Mouse (Mus musculus): ENCODE data around the gene Fsd1. TPM values are rescaled to one million over a fixed set of nuclear protein-coding genes. Genes with fewer than 3 reads are reported as not detected.

Fsd1 gene
- polyA plus RNA-seq, 1 experiment from 2014 or later = 188 TPM

DNA sequence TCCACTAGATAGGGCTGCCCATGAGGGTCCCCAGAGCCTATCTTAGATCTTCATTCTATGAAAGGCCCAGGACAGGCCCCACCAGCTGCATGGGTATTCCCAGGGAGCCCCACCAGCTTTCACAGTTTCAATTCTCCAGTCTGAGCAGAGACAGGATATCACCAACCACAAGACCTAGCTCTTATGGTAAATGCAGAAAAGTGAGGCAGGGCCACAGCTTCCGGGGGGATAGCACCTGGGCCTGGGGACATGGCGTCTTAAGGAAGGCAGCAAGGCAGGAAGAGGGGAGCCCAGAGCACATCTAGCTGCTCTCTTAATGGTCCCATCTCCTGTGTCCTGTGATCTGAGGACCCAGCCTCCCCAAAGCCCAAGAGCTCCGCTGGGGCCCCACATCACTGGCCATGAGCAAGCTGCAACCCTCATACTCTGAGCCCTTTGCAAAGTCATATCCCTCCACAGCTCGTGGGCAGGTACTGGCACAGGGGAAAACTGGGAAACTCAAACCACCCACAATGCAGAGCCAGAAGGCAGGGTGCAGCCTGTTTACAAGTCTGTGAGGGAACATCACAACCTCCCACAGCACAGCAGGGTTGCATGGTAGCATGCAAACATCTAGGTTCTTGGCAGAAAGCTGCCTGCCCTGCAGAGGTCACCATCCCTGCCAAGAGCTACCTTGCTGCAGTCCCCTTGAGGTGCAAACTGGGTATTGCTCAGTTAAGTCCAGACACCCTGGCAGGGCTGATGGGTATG is 35.0 kb downstream of the Fsd1 start:
- no peak for ATAC-seq (ENCODE audit: low read depth)
- WGBS = 85% methylated on average over 4 of the region's 4 CpGs
- peak overlapping the region; percentile 16 for H3K27ac ChIP-seq (ENCODE audit: low read depth, low read length)
- H3K27me3 ChIP-seq (ENCODE audit: control insufficient read depth, insufficient read depth, low read length) = no peaks in the 10 kb centered on the region
- H3K36me3 ChIP-seq (ENCODE audit: control insufficient read depth, insufficient read depth, low read length) = peaks cover 32% of the 10 kb centered on the region
- H3K9me3 ChIP-seq (ENCODE audit: control insufficient read depth, low read length) = no peaks in the 10 kb centered on the region
- H3K4me1 ChIP-seq (ENCODE audit: control insufficient read depth, insufficient read depth, low read length) = peaks cover 6% of the 10 kb centered on the region; the same call in 1 of the 2 replicates
- no peak overlapping the region for H3K4me2 ChIP-seq (ENCODE audit: low read depth, low read length)
- H3K9ac ChIP-seq (replicated peaks; ENCODE audit: low read depth, low read length) = no peak overlapping the region
- no peak overlapping the region for H3K4me3 ChIP-seq (ENCODE audit: low read depth, low read length)

DNA sequence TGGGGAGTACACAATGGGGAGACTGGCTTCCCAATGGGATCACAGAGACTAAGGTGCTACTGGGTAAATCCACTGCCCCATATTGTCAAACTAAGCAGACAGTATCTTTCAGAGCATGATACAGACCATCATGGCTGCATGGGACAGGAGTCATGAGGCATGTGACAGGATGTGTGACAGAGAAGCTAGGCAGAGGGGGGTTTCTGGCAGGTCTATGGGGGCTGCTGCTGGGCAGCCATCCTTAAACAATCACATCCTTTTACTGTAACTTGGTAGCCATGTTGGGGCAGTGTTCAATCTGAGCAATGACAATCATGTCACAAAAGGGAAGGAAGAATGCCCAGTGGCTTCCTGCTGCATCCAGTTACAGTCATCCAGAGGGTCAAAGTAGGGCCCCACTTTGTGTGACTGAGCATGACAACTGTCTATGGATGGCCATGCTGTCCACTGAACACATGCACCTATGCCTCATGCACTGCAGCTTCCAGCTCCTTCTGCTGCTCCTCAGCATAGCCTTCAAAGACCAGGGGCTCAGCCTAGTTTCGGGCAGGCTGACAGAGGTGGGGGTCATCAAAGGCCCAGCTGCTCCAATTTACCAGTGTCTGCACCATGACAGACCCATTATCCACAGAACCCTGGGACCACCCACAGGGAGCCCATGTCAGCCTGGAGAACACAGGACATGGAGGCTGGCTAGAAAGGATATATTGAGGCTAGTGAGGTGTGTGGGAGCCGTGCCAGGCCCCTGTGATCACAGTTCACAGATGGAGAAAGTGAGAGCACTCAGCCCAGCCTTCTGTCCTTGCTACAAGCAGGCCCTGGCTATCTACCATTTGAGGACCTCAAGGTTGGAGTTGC is 36.1 kb downstream of the Fsd1 start:
- Histone ChIP-seq H3K4me2 (ENCODE audit: low read depth, low read length) (no peak overlapping the region), H3K4me1 (ENCODE audit: control insufficient read depth, insufficient read depth, low read length) (peaks cover 6% of the 10 kb centered on the region; the same call in 1 of the 2 replicates), H3K36me3 (ENCODE audit: control insufficient read depth, insufficient read depth, low read length) (peaks cover 24% of the 10 kb centered on the region), H3K9me3 (ENCODE audit: control insufficient read depth, low read length) (no peaks in the 10 kb centered on the region), H3K4me3 (ENCODE audit: low read depth, low read length) (no peak overlapping the region), H3K27me3 (ENCODE audit: control insufficient read depth, insufficient read depth, low read length) (no peaks in the 10 kb centered on the region), H3K27ac (ENCODE audit: low read depth, low read length) (no peak overlapping the region; the same call in none of the 2 replicates), H3K9ac (replicated peaks; ENCODE audit: low read depth, low read length) (no peak overlapping the region)
- 54% methylated on average over 2 of the region's 2 CpGs for WGBS
- ATAC-seq (ENCODE audit: low read depth) = no peak

DNA sequence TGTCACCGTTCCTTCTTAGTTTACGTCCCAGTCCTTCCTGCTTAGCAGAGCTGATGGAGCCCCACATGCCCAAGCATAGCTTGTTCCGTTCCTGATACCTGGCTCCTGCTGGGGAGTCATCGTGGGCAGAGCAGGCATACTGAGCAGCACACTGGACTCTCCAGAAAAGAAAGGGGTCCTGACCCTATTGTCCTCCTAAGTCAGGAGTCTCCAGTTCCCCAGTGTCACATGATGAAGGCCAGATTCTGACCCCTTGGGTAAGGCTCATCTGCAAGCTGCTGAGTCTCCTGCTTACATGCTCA is 36.6 kb downstream of the Fsd1 start:
- Histone ChIP-seq H3K36me3 (ENCODE audit: control insufficient read depth, insufficient read depth, low read length) (peaks cover 18% of the 10 kb centered on the region; the same call in 1 of the 2 replicates), H3K27ac (ENCODE audit: low read depth, low read length) (no peak overlapping the region), H3K4me3 (ENCODE audit: low read depth, low read length) (no peak overlapping the region), H3K27me3 (ENCODE audit: control insufficient read depth, insufficient read depth, low read length) (no peaks in the 10 kb centered on the region), H3K9me3 (ENCODE audit: control insufficient read depth, low read length) (no peaks in the 10 kb centered on the region), H3K4me2 (ENCODE audit: low read depth, low read length) (no peak overlapping the region), H3K4me1 (ENCODE audit: control insufficient read depth, insufficient read depth, low read length) (peaks cover 6% of the 10 kb centered on the region; the same call in 1 of the 2 replicates), H3K9ac (replicated peaks; ENCODE audit: low read depth, low read length) (no peak overlapping the region)
- no peak for ATAC-seq (ENCODE audit: low read depth)
- 78% methylated on average over 4 of the region's 4 CpGs for WGBS

DNA sequence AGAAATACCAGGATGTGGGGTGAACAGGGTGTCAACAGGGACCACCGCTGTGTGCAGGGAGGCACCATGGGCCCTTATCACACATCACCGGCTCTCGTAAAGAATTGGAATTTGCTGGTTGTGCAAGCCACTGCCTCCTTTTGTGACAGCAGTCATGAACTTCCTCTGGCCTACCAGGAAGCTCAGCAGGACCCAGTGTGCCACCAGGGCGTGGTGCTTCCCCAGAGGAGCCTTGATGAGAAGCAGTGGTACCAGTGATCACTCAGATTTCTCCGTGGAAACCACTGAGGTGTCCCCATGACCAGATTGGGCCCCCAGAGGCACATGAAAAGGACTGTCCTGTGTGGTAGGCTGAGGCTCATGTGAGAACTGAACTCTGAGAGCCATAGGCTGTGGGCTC is 37.1 kb downstream of the Fsd1 start:
- peaks cover 14% of the 10 kb centered on the region; the same call in 1 of the 2 replicates for H3K36me3 ChIP-seq (ENCODE audit: control insufficient read depth, insufficient read depth, low read length)
- no peak overlapping the region for H3K27ac ChIP-seq (ENCODE audit: low read depth, low read length)
- H3K4me2 ChIP-seq (ENCODE audit: low read depth, low read length) = no peak overlapping the region
- 82% methylated on average over 5 of the region's 5 CpGs for WGBS
- no peak overlapping the region for H3K9ac ChIP-seq (replicated peaks; ENCODE audit: low read depth, low read length)
- peaks cover 6% of the 10 kb centered on the region; the same call in 1 of the 2 replicates for H3K4me1 ChIP-seq (ENCODE audit: control insufficient read depth, insufficient read depth, low read length)
- ATAC-seq (ENCODE audit: low read depth) = no peak
- H3K27me3 ChIP-seq (ENCODE audit: control insufficient read depth, insufficient read depth, low read length) = no peaks in the 10 kb centered on the region
- no peak overlapping the region for H3K4me3 ChIP-seq (ENCODE audit: low read depth, low read length)
- H3K9me3 ChIP-seq (ENCODE audit: control insufficient read depth, low read length) = no peaks in the 10 kb centered on the region

DNA sequence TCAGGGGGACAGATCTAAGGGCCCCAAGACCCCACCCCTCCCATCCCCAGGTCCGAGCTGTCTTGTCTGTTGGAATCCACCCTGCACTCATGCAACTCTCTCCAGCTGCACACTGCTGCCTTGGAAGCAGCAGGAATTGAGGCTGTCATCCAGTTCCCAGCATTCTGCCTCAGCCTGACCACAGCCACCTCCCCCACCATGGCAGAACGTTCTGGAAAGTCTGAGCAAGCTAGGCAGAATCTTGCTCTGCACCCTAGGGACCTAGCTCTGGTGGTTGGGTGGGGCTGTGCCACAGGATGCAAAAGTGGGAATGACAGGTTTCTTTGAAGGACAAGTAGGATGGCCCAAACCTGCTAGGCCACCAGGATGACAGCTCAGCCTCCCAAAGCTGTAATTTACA is 38.2 kb downstream of the Fsd1 start:
- Histone ChIP-seq H3K36me3 (ENCODE audit: control insufficient read depth, insufficient read depth, low read length) (peaks cover 4% of the 10 kb centered on the region; the same call in 1 of the 2 replicates), H3K9ac (replicated peaks; ENCODE audit: low read depth, low read length) (no peak overlapping the region), H3K4me3 (ENCODE audit: low read depth, low read length) (no peak overlapping the region), H3K4me1 (ENCODE audit: control insufficient read depth, insufficient read depth, low read length) (peaks cover 6% of the 10 kb centered on the region; the same call in 1 of the 2 replicates), H3K9me3 (ENCODE audit: control insufficient read depth, low read length) (no peaks in the 10 kb centered on the region), H3K27ac (ENCODE audit: low read depth, low read length) (no peak overlapping the region), H3K4me2 (ENCODE audit: low read depth, low read length) (no peak overlapping the region), H3K27me3 (ENCODE audit: control insufficient read depth, insufficient read depth, low read length) (no peaks in the 10 kb centered on the region)
- ATAC-seq (ENCODE audit: low read depth) = no peak
- 58% methylated on average over 2 of the region's 2 CpGs for WGBS

DNA sequence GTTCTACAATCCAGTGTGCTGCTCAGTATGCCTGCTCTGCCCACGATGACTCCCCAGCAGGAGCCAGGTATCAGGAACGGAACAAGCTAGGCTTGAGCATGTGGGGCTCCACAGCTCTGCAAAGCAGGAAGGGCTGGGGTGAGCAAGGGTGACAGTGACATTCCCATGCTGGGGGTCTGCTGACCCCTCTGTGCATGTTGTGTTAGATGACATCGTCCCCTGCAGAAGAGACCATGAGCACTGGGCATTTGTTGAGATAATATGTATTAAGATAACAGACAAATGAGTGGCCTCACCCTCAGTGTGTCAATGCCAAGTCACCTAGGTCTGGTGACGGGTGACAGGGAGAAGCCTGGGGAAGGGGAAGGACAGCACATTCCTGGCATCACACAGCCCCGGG is 38.6 kb downstream of the Fsd1 start:
- H3K4me1 ChIP-seq (ENCODE audit: control insufficient read depth, insufficient read depth, low read length) = peaks cover 6% of the 10 kb centered on the region; the same call in 1 of the 2 replicates
- no peak overlapping the region for H3K4me3 ChIP-seq (ENCODE audit: low read depth, low read length)
- H3K27me3 ChIP-seq (ENCODE audit: control insufficient read depth, insufficient read depth, low read length) = no peaks in the 10 kb centered on the region
- 84% methylated on average over 5 of the region's 5 CpGs for WGBS
- ATAC-seq (ENCODE audit: low read depth) = no peak
- H3K4me2 ChIP-seq (ENCODE audit: low read depth, low read length) = no peak overlapping the region
- H3K9ac ChIP-seq (replicated peaks; ENCODE audit: low read depth, low read length) = no peak overlapping the region
- H3K27ac ChIP-seq (ENCODE audit: low read depth, low read length) = no peak overlapping the region
- H3K36me3 ChIP-seq (ENCODE audit: control insufficient read depth, insufficient read depth, low read length) = no peaks in the 10 kb centered on the region
- no peaks in the 10 kb centered on the region for H3K9me3 ChIP-seq (ENCODE audit: control insufficient read depth, low read length)

DNA sequence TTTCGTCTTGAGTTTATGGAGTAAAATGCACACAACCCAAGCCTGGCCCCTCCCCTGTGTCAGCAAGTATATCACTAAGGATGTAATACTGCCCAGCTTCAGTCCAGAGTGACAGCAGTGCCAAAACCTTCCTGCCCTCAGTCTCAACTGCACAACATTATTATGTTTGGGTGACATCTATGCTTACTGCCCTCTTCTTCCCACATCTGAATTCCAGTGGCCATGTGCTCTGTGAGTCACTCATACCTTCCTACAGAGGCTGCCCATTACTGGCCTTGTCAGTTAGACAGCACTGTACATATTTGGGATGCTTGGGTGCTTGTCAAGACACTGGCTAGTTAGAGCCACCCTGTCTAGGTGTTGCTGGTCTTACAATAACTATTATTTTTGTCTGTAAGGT is 40.0 kb downstream of the Fsd1 start:
- Histone ChIP-seq H3K9ac (replicated peaks; ENCODE audit: low read depth, low read length) (no peak overlapping the region), H3K27me3 (ENCODE audit: control insufficient read depth, insufficient read depth, low read length) (no peaks in the 10 kb centered on the region), H3K4me2 (ENCODE audit: low read depth, low read length) (no peak overlapping the region), H3K9me3 (ENCODE audit: control insufficient read depth, low read length) (no peaks in the 10 kb centered on the region), H3K4me3 (ENCODE audit: low read depth, low read length) (no peak overlapping the region), H3K4me1 (ENCODE audit: control insufficient read depth, insufficient read depth, low read length) (peaks cover 6% of the 10 kb centered on the region; the same call in 1 of the 2 replicates), H3K36me3 (ENCODE audit: control insufficient read depth, insufficient read depth, low read length) (no peaks in the 10 kb centered on the region), H3K27ac (ENCODE audit: low read depth, low read length) (no peak overlapping the region)
- no peak for ATAC-seq (ENCODE audit: low read depth)
- 90% methylated on average over 1 of the region's 1 CpGs for WGBS

DNA sequence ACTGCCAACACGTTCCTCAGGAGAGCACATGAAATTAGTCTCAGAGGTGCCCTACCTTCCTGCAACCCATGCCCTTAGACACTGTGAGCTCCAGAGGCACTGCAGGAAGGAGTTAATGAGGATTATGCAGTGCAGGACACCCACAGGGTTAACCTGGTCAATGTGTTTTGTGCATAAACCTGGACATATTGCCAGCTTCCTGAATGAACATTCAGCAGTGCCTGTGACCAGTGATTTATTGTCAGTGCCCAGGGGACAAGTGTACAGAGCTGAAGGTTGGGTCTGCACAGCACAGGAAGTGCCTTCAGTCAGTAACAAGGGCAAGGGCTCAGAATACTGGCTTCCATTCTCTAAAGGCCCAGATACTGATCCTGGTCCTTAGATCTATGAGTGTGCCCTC is 40.6 kb downstream of the Fsd1 start:
- Histone ChIP-seq H3K4me3 (ENCODE audit: low read depth, low read length) (no peak overlapping the region), H3K36me3 (ENCODE audit: control insufficient read depth, insufficient read depth, low read length) (no peaks in the 10 kb centered on the region), H3K9me3 (ENCODE audit: control insufficient read depth, low read length) (no peaks in the 10 kb centered on the region), H3K4me2 (ENCODE audit: low read depth, low read length) (no peak overlapping the region), H3K9ac (replicated peaks; ENCODE audit: low read depth, low read length) (no peak overlapping the region), H3K27ac (ENCODE audit: low read depth, low read length) (no peak overlapping the region), H3K27me3 (ENCODE audit: control insufficient read depth, insufficient read depth, low read length) (no peaks in the 10 kb centered on the region), H3K4me1 (ENCODE audit: control insufficient read depth, insufficient read depth, low read length) (no peaks in the 10 kb centered on the region; the same call in 1 of the 2 replicates)
- WGBS = 74% methylated on average over 1 of the region's 1 CpGs
- no peak for ATAC-seq (ENCODE audit: low read depth)
